Mouse (Mus musculus): ENCODE results near the gene Snap47. TPM values are rescaled to one million over a fixed set of nuclear protein-coding genes. Genes with fewer than 3 reads are reported as not detected.
"Not testable (repeated sequence)": the region's sequence is repeated elsewhere in the genome, so short reads cannot be mapped to it uniquely, and the experiment has no call there.

The Snap47 gene
- polyA plus RNA-seq, 1 experiment from 2014 or later: 20.2 TPM

GRCm38 (mm10) chr11:59375475-59375874 is 75.5 kb downstream of the Snap47 start, which contains the start of gene Prss38:
Gene Prss38, minus strand, starts transcription at chr11:59375657.
- Histone ChIP-seq H3K36me3 (ENCODE audit: inconsistent target) (no peaks in the 10 kb centered on the region), H3K79me2 (ENCODE audit: inconsistent target) (no peaks in the 10 kb centered on the region), H3K27ac (no peak within 1 kb of the TSS), H3K4me3 (ENCODE audit: inconsistent target) (no peak within 1 kb of the TSS)
- 91% methylated on average over 16 of the region's 16 CpGs for WGBS (ENCODE audit: missing documents)

- Histone ChIP-seq H3K4me3 (ENCODE audit: inconsistent target) (no peak overlapping the region), H3K27ac (no peak overlapping the region), H3K36me3 (ENCODE audit: inconsistent target) (no peaks in the 10 kb centered on the region), H3K79me2 (ENCODE audit: inconsistent target) (no peaks in the 10 kb centered on the region)
- WGBS (ENCODE audit: missing documents): 83% methylated on average over 11 of the region's 11 CpGs
Observed at GRCm38 (mm10) chr11:59369848-59370247, 81.1 kb downstream of the Snap47 start.

GRCm38 (mm10) chr11:59367955-59368354 is 83.0 kb downstream of the Snap47 start:
- not testable (repeated sequence) for H3K4me3 ChIP-seq (ENCODE audit: inconsistent target); H3K27ac ChIP-seq; H3K79me2 ChIP-seq (ENCODE audit: inconsistent target); H3K36me3 ChIP-seq (ENCODE audit: inconsistent target)
- WGBS (ENCODE audit: missing documents): 88% methylated on average over 4 of the region's 4 CpGs

- Histone ChIP-seq H3K4me3 (ENCODE audit: inconsistent target) (no peak overlapping the region), H3K36me3 (ENCODE audit: inconsistent target) (no peaks in the 10 kb centered on the region), H3K27ac (no peak overlapping the region), H3K79me2 (ENCODE audit: inconsistent target) (no peaks in the 10 kb centered on the region)
- WGBS (ENCODE audit: missing documents): 67% methylated on average over 3 of the region's 3 CpGs
Observed at GRCm38 (mm10) chr11:59366633-59367032, 84.4 kb downstream of the Snap47 start.

- no peaks in the 10 kb centered on the region for H3K36me3 ChIP-seq (ENCODE audit: inconsistent target)
- 100% methylated on average over 3 of the region's 3 CpGs for WGBS (ENCODE audit: missing documents)
Observed at GRCm38 (mm10) chr11:59366031-59366430, 85.0 kb downstream of the Snap47 start.

GRCm38 (mm10) chr11:59364417-59364816 is 86.6 kb downstream of the Snap47 start:
- no peak overlapping the region for H3K4me3 ChIP-seq (ENCODE audit: inconsistent target)
- no peaks in the 10 kb centered on the region for H3K79me2 ChIP-seq (ENCODE audit: inconsistent target)
- no peak overlapping the region for H3K27ac ChIP-seq
- H3K36me3 ChIP-seq (ENCODE audit: inconsistent target): no peaks in the 10 kb centered on the region
- WGBS (ENCODE audit: missing documents): 95% methylated on average over 3 of the region's 3 CpGs

More at GRCm38 (mm10) chr11:59366031-59366430, 85.0 kb downstream of the Snap47 start:
- H3K4me3 ChIP-seq (ENCODE audit: inconsistent target): no peak overlapping the region
- H3K27ac ChIP-seq: no peak overlapping the region
- H3K79me2 ChIP-seq (ENCODE audit: inconsistent target): no peaks in the 10 kb centered on the region

- no peak overlapping the region for H3K27ac ChIP-seq
- H3K79me2 ChIP-seq (ENCODE audit: inconsistent target): no peaks in the 10 kb centered on the region
- 96% methylated on average over 9 of the region's 9 CpGs for WGBS (ENCODE audit: missing documents)
- no peak overlapping the region for H3K4me3 ChIP-seq (ENCODE audit: inconsistent target)
- H3K36me3 ChIP-seq (ENCODE audit: inconsistent target): no peaks in the 10 kb centered on the region
Observed at GRCm38 (mm10) chr11:59364007-59364406, 87.0 kb downstream of the Snap47 start.

- no peaks in the 10 kb centered on the region for H3K36me3 ChIP-seq (ENCODE audit: inconsistent target)
- H3K79me2 ChIP-seq (ENCODE audit: inconsistent target): no peaks in the 10 kb centered on the region
- WGBS (ENCODE audit: missing documents): 94% methylated on average over 9 of the region's 9 CpGs
- no peak overlapping the region for H3K4me3 ChIP-seq (ENCODE audit: inconsistent target)
- H3K27ac ChIP-seq: no peak overlapping the region
Observed at GRCm38 (mm10) chr11:59361291-59361690, 89.7 kb downstream of the Snap47 start.

Other genes starting within 250 kb of the Snap47 start
- gene Mrpl55, start 248.7 kb downstream of the Snap47 start, polyA plus RNA-seq (2018): 17.9 to 36.6 TPM (median 21.0 TPM) in 3 replicates
- gene 2310033P09Rik, start 242.9 kb downstream of the Snap47 start, polyA plus RNA-seq (2018): 17.8 to 25.4 TPM (median 20.3 TPM) in 3 replicates
- gene Arf1, start 222.9 kb downstream of the Snap47 start, polyA plus RNA-seq (2018): 397 to 494 TPM (median 402 TPM) in 3 replicates
- gene Wnt3a, start 160.4 kb downstream of the Snap47 start, polyA plus RNA-seq (2018): not detected in 3 replicates
- gene Wnt9a, start 144.3 kb downstream of the Snap47 start, polyA plus RNA-seq (2018): 0.10 to 0.41 TPM (median 0.34 TPM) in 3 replicates
- gene Prss38, start 75.5 kb downstream of the Snap47 start, polyA plus RNA-seq (2018): 0.11 TPM in 1 of 3 replicates, not detected in the others
- 3.3 to 4.3 TPM (median 3.3 TPM) in 3 replicates for gene Jmjd4, start 1.1 kb downstream of the Snap47 start, polyA plus RNA-seq (2018)
- 1.2 to 1.7 TPM (median 1.6 TPM) in 3 replicates for gene Zfp867, start 21.3 kb upstream of the Snap47 start, polyA plus RNA-seq (2018)
- gene Zkscan17, start 75.6 kb upstream of the Snap47 start, polyA plus RNA-seq (2018): 10.8 to 16.3 TPM (median 11.7 TPM) in 3 replicates
- gene Nlrp3, start 90.4 kb upstream of the Snap47 start, polyA plus RNA-seq (2018): 12.7 to 36.4 TPM (median 25.2 TPM) in 3 replicates
- not detected in 3 replicates for gene Olfr222, start 125.0 kb upstream of the Snap47 start, polyA plus RNA-seq (2018)
- gene Olfr223, start 142.1 kb upstream of the Snap47 start, polyA plus RNA-seq (2018): not detected in 3 replicates
- gene Mprip, start 210.1 kb upstream of the Snap47 start, polyA plus RNA-seq (2018): 26.3 to 31.2 TPM (median 30.0 TPM) in 3 replicates

All from macrophage (primary cell).